Mouse (Mus musculus) intestine, embryonic 14.5 days (tissue): ENCODE measurements around the gene Cyth4. TPM values are rescaled to one million over a fixed set of nuclear protein-coding genes. Genes with fewer than 3 reads are reported as not detected.

ENCODE experiments used
- ATAC-seq: fragments of 200-750 bp; cut with Nextera tagmentation; replicated peaks from 2 replicates; pipeline ENCODE4 v1.8.0; 2017; ENCODE audit warnings: low read depth, moderate number of reproducible peaks, moderate TSS enrichment, moderate library complexity; ENCODE audit not compliant: low FRiP score, low TSS enrichment
- DNase-seq: peaks from one replicate; pipeline ENCODE4 v3.0.0-alpha.2; 2018; ENCODE audit warnings: low spot score
- H3K27ac ChIP-seq: fragments of 300-500 bp; sonication (generic); 2 replicates; pipeline ENCODE4 v1.5.1; 2014; ENCODE audit warnings: low read depth, mild to moderate bottlenecking, control low read depth
- H3K27me3 ChIP-seq: fragments of 300-500 bp; sonication (generic); replicated peaks from 2 replicates; pipeline ENCODE4 v1.6.1; 2014; ENCODE audit warnings: low read length, control low read depth; ENCODE audit not compliant: control insufficient read depth, insufficient read depth
- H3K36me3 ChIP-seq: fragments of 300-500 bp; sonication (generic); 2 replicates; pipeline ENCODE4 v1.6.1; 2014; ENCODE audit warnings: low read length, control low read depth; ENCODE audit not compliant: control insufficient read depth, insufficient read depth
- H3K4me1 ChIP-seq: fragments of 300-500 bp; sonication (generic); replicated peaks from 2 replicates; pipeline ENCODE4 v1.6.1; 2014; ENCODE audit warnings: low read length, control low read depth, mixed read lengths; ENCODE audit not compliant: control insufficient read depth, insufficient read depth
- H3K4me2 ChIP-seq: fragments of 300-500 bp; sonication (generic); 2 replicates; pipeline ENCODE4 v1.6.1; 2014; ENCODE audit warnings: low read length
- H3K4me3 ChIP-seq: fragments of 300-500 bp; sonication (generic); 2 replicates; pipeline ENCODE4 v1.5.1; 2014; ENCODE audit warnings: low read depth, low read length, control low read depth, mixed read lengths
- H3K9ac ChIP-seq: fragments of 300-500 bp; sonication (generic); 2 replicates; pipeline ENCODE4 v1.6.1; 2014; ENCODE audit warnings: mild to moderate bottlenecking, low read length
- H3K9me3 ChIP-seq: fragments of 300-500 bp; sonication (generic); 2 replicates; pipeline ENCODE4 v1.6.1; 2016; ENCODE audit warnings: low read length, control low read depth; ENCODE audit not compliant: control insufficient read depth
- WGBS: fragments of 180-500 bp; shearing (Covaris S2); extraction: QIAGEN DNeasy Blood & Tissue Kit; methylation state at CpG from one replicate; pipeline ENCODE4 v1.1.7; 2014; 5-methylcytosine and 5-hydroxymethylcytosine counted together
- polyA plus RNA-seq: library from polyadenylated mRNA; unstranded; fragments of >200 nt; fragmentation: Nextera tagmentation; extraction: Ambion mirVana; gene quantifications from 2 replicates; pipeline ENCODE4 v1.2.1, GENCODE M21; 2014

Gene Cyth4
- 3.5 and 4.3 TPM in 2 replicates for polyA plus RNA-seq

DNA sequence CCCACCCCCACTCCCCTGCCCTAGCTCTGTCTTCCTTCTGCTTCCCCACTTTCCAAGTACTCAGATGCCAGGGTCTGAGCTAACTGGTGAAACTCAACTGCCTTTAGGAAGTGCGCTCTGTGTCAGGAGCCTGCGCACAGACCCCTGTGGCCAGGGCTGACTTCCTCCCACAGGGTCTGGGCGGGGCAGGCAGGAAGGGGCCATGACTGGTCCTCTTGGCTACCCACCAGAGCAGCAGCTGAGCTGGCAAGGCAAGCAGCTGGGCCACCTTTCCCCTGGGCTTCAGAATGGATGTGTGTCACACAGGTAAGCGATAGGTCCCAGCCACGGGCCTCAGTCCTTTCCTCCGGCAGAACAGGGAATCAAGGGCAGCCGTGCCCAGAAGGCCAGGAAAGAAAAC, at the start of gene Cyth4:
Gene Cyth4, plus strand, starts transcription at position 134 of the 400 bp plus-strand sequence.
- no peak for DNase-seq
- Histone ChIP-seq H3K9ac (no peak within 1 kb of the TSS), H3K27ac (no peak within 1 kb of the TSS), H3K4me1 (no peaks in the 10 kb centered on the region), H3K4me3 (no peak within 1 kb of the TSS), H3K27me3 (no peaks in the 10 kb centered on the region), H3K36me3 (no peaks in the 10 kb centered on the region), H3K4me2 (no peak within 1 kb of the TSS), H3K9me3 (no peaks in the 10 kb centered on the region)
- no peak for ATAC-seq
- 76% methylated on average over 7 of the region's 7 CpGs for WGBS

DNA sequence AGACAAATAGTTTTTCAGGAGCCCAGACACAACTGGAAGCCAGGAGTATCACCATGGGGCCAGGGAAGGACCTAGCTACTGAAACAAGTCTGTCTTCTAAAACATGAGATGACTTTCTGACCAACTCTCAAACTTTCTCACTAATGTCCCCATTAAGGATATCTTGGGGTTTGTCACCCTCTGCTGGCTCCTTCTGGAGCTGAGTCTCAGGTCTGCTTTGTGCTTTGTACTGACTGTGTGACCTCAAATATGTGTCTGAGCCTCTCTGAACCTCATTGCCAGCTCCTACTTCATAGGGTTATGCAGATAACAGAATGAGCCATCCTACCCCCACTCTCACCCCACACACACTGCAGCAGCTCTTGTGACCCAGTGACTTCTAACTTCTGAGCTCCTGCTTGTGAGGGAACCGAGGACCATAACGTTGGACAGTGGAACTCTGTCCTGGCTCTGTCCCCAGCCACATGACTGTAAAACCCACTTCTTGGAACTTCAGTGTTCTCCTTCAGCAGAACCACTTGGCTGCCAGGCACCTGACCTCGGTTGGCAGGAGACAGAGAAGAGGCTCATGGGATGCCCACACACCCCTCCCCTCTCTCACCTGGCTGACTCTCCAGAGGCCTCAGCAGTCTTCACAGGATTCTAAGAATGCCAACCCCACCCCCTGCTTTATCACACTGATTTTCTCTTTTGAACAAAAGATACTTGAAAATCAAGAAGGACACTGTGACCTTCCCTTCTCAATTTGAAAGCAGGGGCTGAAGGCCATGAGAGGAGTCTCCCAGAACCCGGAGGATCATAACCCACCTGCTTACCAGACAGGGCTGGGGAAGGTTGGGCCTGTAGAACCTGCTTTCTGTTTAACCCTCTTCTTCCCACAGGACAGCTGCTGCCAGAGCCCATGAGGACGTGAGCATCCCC, 49.2 kb upstream of the Cyth4 start:
- DNase-seq = no peak
- H3K4me2 ChIP-seq = no peak overlapping the region

GRCm38 (mm10) chr15:78548336-78548665, 48.5 kb upstream of the Cyth4 start:
- DNase-seq (no peak), ATAC-seq (peak; percentile 49; the same call in 1 of the 2 replicates)
- Histone ChIP-seq H3K4me1 (peaks cover 7% of the 10 kb centered on the region; the same call in 1 of the 2 replicates), H3K27ac (no peak overlapping the region), H3K9ac (no peak overlapping the region), H3K27me3 (peaks cover 6% of the 10 kb centered on the region; the same call in 1 of the 2 replicates), H3K4me2 (no peak overlapping the region), H3K9me3 (0 out of 2 replicates have a peak, but pooled peaks cover 3% of the 10 kb centered on the region), H3K36me3 (no peaks in the 10 kb centered on the region), H3K4me3 (no peak overlapping the region)
- 26% methylated on average over 3 of the region's 3 CpGs for WGBS

More for the DNA sequence above, 49.2 kb upstream of the Cyth4 start:
- Histone ChIP-seq H3K27me3 (peaks cover 6% of the 10 kb centered on the region; the same call in 1 of the 2 replicates), H3K4me1 (peaks cover 7% of the 10 kb centered on the region; the same call in 1 of the 2 replicates), H3K36me3 (no peaks in the 10 kb centered on the region), H3K9ac (no peak overlapping the region), H3K27ac (no peak overlapping the region), H3K4me3 (no peak overlapping the region), H3K9me3 (0 out of 2 replicates have a peak, but pooled peaks cover 3% of the 10 kb centered on the region)
- 45% methylated on average over 5 of the region's 5 CpGs for WGBS
- no peak for ATAC-seq

DNA sequence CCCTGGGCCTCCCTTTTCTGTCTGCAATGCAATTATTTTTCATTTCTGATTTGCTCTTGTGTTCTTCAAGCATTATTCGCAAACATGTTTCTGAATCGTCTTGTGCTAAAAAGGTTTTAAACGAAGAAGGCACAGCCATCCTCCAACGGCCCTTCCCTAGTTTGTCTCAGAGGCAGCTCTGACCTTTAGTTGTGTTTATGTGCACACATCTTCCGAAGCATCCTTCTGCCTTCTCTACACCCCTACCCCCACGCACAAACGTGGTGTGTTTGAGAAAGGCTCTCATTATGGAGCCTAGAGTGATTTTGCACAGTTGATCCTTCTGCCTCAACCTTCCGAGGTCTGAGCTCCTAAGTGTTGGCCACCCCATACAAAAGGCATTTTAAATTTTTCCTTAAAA, 48.1 kb upstream of the Cyth4 start:
- no peak overlapping the region for H3K4me3 ChIP-seq

DNA sequence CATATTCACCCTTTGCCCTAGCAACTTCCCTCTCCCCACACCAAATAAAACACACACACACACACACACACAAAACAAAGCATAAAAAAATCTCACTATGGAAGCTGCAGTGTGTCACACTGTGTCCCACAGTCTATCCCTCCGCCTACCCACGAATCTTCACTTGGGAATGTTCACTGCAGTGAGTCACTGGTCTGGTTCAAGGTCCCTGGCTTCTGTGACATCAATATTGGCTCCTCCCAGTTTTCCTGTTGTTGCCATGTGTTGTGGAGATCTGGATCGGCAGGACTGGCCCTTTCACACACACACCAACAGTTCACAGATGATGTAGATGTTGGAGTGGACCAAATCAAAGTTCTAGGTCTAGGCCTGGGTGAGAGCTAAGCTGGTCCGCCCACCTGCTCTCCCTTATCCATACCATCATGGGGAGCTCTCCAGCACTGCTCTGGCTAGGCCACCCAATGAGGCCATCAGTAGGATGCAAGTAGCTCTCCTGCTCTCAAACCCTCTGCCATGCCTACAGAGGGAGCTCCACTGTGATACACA, 47.6 kb upstream of the Cyth4 start:
- H3K4me2 ChIP-seq = no peak overlapping the region
- DNase-seq = no peak
- no peak overlapping the region for H3K27ac ChIP-seq
- 0 out of 2 replicates have a peak, but pooled peaks have one; percentile 32 for ATAC-seq
- 72% methylated on average over 4 of the region's 4 CpGs for WGBS
- no peaks in the 10 kb centered on the region for H3K36me3 ChIP-seq
- no peak overlapping the region for H3K4me3 ChIP-seq
- H3K9ac ChIP-seq = no peak overlapping the region
- no peaks in the 10 kb centered on the region; the same call in 1 of the 2 replicates for H3K27me3 ChIP-seq
- 0 out of 2 replicates have a peak, but pooled peaks cover 3% of the 10 kb centered on the region for H3K9me3 ChIP-seq
- H3K4me1 ChIP-seq = peaks cover 7% of the 10 kb centered on the region; the same call in 1 of the 2 replicates

More for the DNA sequence above, 48.1 kb upstream of the Cyth4 start:
- no peak overlapping the region for H3K4me2 ChIP-seq
- peaks cover 7% of the 10 kb centered on the region; the same call in 1 of the 2 replicates for H3K4me1 ChIP-seq
- H3K9ac ChIP-seq = no peak overlapping the region
- ATAC-seq = no peak
- WGBS = 56% methylated on average over 8 of the region's 8 CpGs
- H3K27me3 ChIP-seq = peaks cover 5% of the 10 kb centered on the region; the same call in 1 of the 2 replicates
- H3K27ac ChIP-seq = no peak overlapping the region
- H3K9me3 ChIP-seq = 0 out of 2 replicates have a peak, but pooled peaks cover 3% of the 10 kb centered on the region
- no peaks in the 10 kb centered on the region for H3K36me3 ChIP-seq
- no peak for DNase-seq

- H3K4me2 ChIP-seq = peak overlapping the region; percentile 33
- no peak overlapping the region for H3K9ac ChIP-seq
- H3K4me1 ChIP-seq = no peaks in the 10 kb centered on the region
- DNase-seq (no peak), ATAC-seq (no peak)
- no peaks in the 10 kb centered on the region for H3K36me3 ChIP-seq
- H3K4me3 ChIP-seq = no peak overlapping the region
- H3K9me3 ChIP-seq = 0 out of 2 replicates have a peak, but pooled peaks cover 3% of the 10 kb centered on the region
- H3K27me3 ChIP-seq = no peaks in the 10 kb centered on the region
- no peak overlapping the region for H3K27ac ChIP-seq
- 53% methylated on average over 25 of the region's 25 CpGs for WGBS
Observed at GRCm38 (mm10) chr15:78554545-78555313, 42.1 kb upstream of the Cyth4 start.

GRCm38 (mm10) chr15:78557693-78558535, 38.9 kb upstream of the Cyth4 start:
- H3K4me2 ChIP-seq = no peak overlapping the region
- no peaks in the 10 kb centered on the region for H3K27me3 ChIP-seq
- no peak overlapping the region for H3K9ac ChIP-seq
- no peak overlapping the region for H3K4me3 ChIP-seq
- H3K9me3 ChIP-seq = no peaks in the 10 kb centered on the region
- H3K27ac ChIP-seq = no peak overlapping the region
- no peaks in the 10 kb centered on the region for H3K4me1 ChIP-seq
- no peak for ATAC-seq
- DNase-seq = no peak
- H3K36me3 ChIP-seq = no peaks in the 10 kb centered on the region
- 66% methylated on average over 10 of the region's 10 CpGs for WGBS
